Mouse (Mus musculus): Measurements from ENCODE around the gene Ddx46.

The Ddx46 gene

DNA sequence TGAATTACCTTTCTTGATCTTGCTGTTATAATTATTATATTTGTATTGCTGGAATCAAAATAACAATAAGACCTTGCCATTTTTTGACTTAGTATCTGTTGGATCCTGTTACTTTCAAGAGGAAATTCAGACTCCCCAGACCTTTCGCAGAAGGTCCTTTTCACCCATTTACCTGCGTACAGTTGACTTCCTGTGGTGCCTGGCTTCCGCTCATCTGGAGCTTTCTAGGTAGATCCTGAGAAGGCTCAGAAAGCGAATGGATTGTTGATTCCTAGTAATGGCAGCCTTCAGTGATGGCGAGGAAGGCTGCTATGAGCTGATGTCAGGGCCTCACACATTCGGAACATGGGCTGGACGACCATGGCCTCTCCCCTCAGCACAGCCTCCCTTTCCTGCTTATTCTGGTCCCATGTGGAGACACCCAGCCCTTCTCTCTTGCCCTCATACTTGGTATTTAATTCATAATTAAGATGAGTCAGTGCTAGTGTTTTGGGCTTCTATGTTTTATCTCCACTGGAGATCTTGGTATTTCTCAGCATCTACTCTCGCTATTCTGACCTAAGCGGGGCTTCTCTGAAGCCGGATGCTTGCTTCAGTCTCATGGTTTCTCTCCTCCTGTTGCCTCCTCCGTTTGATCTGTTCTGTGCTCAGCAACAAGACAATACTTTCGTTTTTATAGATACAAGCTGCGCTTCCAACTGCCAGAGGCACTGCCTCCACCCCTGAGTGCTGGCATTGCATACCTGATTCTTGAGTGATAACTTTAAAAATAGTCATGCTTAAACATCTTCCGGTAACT lies 1.6 kb downstream of the Ddx46 start:
- 83% methylated on average over 14 of the region's 14 CpGs for WGBS

DNA sequence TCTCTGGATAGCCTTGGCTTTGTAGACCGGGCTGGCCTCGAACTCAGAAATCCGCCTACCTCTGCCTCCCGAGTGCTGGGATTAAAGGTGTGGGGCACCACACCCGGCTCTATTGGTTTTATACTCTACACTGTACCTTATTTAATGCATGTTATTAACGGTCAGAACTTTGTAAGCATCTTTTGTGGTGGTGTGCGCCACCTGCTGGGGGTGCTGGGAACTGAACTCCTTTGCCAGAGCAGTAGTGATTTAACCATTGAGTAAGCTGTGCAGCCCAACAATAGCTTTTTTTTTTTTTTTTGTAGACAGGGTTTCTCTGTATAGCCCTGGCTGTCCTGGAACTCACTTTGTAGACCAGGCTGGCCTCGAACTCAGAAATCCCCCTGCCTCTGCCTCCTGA lies 5.7 kb downstream of the Ddx46 start:
- WGBS: 37% methylated on average over 8 of the region's 8 CpGs

DNA sequence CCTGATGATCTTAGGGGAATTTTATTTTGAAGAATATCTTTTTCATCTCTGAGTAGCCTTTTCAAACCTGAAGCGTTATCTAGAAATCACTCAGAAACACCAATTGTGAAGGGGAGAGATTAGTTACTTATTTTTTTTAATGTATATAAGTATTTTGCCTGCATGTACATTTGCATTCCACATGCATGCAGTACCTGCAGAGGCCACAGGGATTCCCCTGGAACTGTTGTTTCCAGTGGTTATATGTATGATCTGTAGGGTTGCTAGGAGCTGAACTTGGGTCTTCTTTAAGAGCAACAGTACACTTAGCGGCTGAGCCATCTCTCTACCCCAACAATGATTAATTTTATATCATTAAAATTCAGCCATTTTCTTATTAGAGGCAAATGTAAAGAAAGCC lies 9.7 kb downstream of the Ddx46 start:
- WGBS: 96% methylated on average over 2 of the region's 2 CpGs

DNA sequence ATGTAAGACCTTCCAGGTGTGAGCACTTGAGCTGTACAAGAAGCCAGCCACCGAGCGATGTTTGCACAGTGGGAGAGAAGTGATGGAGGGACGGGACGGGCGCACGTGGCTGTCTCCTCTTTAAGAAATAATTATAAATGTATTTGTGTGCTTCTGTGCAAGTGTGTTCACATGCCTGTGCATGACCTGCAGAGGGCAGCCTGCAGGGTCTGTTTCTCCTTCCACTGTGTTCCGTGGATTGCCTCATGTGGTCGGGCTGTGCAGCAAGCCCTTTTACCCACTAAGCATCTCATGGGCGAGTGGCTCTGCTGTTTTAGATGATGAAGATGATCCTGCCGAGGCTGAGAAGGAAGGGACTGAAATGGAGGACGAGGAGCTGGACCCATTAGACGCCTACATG lies 15.3 kb downstream of the Ddx46 start:
- 87% methylated on average over 12 of the region's 12 CpGs for WGBS

DNA sequence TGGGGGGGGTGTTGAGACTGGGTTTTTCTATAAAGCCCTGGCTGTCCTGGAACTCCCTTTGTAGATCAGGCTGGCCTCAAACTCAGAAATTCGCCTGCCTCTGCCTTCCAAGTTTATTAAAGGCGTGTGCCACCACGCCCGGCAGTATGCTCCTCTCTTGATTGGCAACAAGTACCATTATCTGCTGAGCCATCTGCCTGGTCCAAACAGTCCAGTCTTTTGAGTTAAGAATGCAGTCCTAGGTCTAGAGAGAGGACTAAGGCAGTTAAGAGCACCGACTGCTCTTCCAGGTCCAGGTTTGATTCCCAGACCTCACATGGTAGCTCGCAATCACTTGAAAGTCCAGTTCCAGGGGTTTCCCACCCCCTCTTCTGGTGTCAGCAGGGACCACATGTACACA lies 16.2 kb downstream of the Ddx46 start:
- WGBS: 93% methylated on average over 6 of the region's 6 CpGs

DNA sequence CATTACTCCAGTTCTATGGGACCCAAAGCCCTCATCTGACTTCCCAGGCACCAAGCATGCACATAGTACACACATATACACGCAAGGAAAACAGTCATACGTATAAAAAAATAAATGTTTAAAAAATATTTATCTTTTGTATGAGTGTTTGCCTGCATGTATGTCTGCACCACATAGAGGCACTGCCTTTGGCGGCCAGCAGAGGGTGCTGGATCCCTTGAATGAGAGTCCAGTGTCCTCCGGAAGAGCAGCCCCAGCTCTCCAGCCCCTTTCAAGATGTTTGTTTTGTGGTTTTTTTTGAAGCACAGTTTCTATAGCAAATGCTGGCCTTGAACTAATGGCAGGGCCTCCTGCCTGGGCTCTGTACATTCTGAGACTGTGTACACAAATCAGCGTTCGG lies 33.7 kb downstream of the Ddx46 start:
- WGBS: 82% methylated on average over 6 of the region's 6 CpGs

DNA sequence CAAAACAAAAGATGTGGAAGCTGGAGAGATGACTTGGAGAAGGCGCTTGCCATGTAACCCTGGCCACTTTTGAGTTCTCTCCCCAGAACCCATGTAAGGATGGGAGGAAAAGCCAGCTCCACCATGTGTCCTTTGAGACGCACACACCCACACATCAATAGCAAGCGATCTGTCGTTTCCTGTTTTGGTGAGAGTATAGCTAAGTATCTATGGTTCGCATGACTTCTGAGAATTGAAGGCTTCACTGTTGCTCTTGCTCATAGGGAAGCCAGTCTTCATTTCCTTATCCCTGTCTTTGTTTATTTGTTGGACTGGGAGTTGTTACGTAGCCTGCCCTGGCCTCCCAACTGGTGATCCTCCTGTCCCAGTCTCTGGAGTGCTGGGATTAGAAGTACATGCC lies 37.9 kb downstream of the Ddx46 start:
- WGBS: 81% methylated on average over 6 of the region's 6 CpGs

DNA sequence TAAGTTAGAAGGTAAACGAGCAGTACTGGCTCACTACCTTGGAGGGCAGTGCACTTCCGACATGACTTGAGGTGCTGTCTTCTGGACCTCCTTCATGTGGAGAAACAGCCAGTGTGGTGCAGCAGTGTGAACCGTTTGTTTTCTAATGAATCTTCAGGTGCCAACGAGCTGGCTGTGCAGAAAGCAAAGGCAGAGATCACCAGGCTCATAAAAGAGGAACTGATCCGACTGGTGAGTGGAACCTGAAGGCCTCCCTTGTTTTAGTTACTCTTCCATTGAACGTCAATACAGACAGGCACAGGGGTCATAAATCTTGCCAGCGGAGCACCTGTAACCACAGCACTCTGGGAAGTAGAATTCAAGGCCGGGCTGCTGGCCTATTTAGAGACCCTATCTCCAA lies 42.5 kb downstream of the Ddx46 start:
- 85% methylated on average over 8 of the region's 8 CpGs for WGBS

DNA sequence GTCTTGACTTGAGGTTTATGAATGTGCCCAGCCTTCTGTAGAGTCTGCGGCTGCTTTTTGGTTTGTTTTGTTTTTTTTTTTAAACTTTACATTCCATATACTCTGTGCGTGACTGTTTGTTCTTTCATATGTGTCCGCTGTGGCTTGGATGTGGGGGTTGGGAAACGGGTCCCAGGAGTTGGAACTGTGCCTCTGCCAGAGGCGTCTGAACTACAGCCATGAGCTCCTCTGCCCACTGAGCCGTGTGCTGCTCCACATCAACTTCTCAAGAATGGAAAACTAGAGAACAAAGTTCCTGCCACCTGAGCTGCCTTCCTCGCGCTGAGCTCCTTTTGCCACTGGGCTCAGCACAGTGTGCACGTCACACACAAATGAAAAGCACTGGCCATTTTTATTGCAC lies 47.4 kb downstream of the Ddx46 start:
- 70% methylated on average over 9 of the region's 9 CpGs for WGBS

DNA sequence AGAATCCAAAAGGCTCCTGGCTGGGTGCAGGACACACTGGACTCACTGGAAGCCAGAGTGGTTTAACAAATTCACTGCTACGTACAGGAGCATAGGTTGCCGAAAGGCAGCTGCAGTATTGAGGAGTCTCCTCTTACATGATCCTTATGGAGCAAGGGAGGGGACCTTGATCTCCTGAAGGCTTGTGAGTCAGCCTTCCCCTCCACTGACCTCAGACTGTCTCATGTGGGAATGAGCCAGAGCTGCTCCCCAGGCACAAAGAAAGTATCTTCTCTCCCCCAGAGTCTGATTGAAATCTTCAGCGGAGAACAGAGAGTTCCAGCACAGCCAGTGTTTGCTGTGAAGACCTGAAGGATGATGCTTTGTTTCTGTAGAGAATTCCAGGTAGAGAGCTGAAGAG lies 48.8 kb downstream of the Ddx46 start:
- WGBS: 90% methylated on average over 3 of the region's 3 CpGs

DNA sequence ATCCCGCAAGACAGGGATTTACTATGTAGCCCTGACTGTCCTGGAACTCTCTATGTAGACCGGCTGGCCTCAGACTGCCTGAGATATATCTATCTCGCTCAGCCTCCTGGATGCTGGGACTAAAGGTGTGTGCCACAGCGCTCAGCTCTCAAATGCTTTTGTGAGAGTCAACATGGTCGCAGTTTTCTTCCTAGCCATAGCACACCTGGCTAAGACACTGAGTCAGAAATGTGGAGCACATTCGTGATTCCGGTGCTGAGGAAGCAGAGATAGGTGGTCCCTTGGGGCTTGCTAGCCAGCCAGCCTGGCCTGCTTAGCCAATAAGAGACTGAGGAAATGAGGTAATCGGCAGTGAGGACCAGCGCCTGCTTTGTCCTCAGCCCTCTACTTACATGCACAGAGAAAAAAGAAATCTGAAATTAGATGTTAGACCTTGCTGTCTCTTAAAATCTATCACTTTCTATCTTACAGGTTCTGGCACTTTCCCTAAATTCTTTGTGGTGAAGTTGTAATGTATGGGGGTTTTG lies 51.3 kb downstream of the Ddx46 start:
- WGBS: 68% methylated on average over 9 of the region's 9 CpGs

DNA sequence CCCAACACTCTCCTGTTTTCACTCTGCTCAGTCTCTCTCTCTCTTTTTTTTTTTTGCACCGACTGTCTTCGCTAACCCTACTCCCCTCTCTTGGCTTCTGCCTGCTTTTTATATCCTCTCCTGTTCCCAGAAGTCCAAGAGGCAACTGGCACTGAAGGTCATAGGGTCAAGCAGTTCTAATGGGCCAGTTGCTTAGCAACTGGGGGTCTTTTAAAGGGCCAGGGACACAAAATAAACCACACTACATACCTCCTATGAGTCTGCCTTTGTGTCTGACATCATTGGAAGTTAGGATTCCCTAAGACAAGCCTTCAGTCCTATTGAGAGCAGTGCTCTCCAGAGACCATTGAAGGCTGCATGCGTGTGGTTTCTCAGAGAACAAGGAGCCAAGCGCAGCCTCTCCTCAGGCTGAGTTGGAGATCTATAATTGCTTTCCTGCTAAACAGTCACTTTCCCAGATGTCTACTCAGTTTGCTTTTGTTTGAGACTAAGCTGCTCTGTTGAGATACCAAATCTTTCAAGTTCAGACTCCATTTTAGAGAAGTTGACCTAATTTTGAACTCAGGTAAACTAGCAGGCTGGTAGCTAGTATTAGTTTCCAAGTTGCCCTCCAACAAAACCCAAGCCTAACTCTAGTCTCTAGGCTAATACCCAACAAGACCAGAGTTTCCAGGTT lies 53.2 kb downstream of the Ddx46 start:
- WGBS: 48% methylated on average over 4 of the region's 4 CpGs

DNA sequence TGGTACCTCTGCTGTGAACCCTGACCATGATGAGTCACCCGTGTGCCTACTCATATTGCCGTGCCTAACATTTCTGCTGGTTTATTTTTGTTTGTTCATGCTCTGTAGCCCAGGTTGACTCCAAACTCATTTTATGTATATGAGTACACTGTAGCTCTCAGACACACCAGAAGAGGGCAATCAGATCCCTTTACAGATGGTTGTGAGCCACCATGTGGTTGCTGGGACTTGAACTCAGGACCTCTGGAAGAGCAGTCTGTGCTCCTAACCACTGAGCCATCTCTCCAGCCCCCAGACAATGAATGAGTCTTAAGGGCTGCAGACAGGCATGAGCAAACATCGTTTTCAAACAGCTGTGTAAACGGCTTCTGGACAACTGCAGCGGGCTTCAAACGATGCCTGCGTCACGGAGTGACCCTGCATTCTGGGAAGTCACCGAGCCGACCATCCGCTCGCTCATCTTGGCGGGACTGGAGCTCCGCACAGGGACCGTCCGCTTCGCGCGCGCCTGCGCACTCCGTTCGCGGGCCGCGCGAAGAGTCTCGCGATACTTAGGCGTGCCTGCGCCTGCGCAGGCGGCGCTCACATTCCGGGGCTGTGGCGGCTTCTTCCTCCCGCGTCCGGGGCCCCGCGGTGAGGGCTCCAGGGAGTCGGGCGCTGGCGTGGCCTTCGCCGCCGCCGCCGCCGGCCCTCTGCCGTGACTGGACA lies 57.9 kb downstream of the Ddx46 start, which contains the start of gene B230219D22Rik:
TSS of gene B230219D22Rik (plus strand) at position 590 of the 708 bp plus-strand sequence.
- WGBS: 1% methylated on average over 51 of the region's 51 CpGs

DNA sequence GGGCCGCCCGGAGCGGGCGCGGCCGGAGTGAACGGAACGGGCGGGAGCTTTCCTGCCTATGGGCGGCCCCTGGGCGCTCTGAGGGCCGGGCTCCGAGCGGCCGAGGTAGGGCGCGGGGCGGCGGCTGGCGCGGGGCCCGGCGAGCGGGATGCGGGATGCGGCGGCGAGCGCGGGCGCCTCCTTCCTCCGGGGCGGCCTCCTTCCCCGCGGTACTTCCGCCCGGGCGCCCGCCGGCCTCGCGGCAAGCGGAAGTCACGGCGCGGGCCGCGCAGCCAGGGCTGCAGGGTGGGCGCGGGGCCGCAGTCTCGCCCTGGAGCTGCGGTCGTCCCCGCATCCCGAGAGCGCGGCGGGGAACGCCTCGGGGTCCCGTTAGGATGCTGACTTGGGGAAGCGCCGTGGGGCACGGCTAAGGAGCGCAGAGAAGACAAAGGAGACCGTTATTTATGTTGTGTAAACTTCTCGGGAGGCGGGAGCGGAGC lies 58.5 kb downstream of the Ddx46 start:
- under 1% methylated on average over 66 of the region's 70 CpGs for WGBS

DNA sequence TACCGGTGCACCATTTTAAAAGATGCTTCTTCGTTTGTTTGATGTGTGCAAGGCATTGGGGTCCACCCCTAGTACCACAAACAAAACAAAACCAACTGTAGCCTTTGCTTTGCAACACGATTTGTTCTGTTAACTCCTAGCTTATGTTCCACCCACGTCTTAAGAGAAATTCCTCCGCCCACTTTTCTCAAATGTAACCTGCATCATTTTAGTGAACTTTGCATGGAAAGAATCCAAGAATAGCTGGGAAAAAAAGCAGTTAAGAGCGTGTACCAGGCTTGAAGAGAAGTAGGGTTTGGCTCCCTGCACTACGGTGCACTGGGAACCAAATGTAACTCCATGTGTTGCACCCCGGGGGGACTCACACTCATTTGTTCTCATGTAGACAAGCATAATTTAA lies 59.3 kb downstream of the Ddx46 start:
- 4% methylated on average over 8 of the region's 8 CpGs for WGBS

DNA sequence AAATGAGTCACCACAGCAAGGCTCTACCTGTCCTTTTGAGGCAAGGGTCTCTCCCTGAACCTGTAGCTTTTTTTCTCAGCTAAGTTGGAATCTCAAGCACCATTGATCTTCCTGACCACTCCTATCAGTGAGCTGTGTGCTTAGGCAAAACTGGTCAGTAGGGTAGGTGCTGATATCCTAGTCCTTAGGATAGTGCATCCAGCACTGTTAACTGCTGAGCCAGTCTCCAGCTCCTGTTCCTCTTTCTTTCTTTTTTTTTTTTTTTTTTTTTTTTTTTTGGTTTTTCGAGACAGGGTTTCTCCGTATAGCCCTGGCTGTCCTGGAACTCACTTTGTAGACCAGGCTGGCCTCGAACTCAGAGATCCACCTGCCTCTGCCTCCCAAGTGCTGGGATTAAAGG lies 61.2 kb downstream of the Ddx46 start:
- 87% methylated on average over 1 of the region's 3 CpGs for WGBS

DNA sequence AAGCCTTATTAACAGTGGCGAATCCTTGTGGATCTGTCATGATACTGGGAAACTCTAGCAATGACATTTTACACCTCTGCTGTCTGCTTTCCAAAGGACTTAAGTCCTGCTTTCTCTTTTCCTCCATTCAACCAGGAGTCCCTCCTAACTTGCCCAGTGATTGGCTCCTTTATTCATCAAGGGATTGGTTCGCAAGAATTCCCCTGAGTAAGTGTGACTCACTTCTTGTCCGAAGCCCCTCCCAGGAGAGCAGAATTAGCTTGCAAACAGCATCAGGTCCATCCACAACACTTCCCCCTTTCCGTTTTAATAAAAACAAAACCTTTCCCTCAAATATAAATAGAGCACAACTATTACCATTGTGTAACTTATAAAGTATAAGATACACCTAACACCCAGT lies 69.5 kb downstream of the Ddx46 start:
- 77% methylated on average over 4 of the region's 4 CpGs for WGBS

DNA sequence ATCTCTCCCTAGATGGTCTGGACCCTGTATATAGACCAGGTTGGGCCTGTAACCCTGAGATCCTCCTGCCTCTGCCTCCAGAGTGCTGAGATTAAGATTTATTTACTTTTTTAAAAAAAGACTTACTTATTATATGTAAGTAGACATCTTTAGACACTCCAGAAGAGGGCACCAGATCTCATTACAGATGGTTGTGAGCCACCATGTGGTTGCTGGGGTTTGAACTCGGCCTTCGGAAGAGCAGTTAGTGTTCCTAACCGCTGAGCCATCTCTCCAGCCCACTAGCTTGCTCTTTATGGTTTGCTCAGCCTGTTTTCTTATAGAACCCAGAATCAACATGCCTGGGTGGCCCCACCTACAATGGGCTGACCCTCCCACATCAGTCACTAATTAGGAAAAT lies 78.0 kb downstream of the Ddx46 start:
- WGBS: 86% methylated on average over 3 of the region's 3 CpGs

DNA sequence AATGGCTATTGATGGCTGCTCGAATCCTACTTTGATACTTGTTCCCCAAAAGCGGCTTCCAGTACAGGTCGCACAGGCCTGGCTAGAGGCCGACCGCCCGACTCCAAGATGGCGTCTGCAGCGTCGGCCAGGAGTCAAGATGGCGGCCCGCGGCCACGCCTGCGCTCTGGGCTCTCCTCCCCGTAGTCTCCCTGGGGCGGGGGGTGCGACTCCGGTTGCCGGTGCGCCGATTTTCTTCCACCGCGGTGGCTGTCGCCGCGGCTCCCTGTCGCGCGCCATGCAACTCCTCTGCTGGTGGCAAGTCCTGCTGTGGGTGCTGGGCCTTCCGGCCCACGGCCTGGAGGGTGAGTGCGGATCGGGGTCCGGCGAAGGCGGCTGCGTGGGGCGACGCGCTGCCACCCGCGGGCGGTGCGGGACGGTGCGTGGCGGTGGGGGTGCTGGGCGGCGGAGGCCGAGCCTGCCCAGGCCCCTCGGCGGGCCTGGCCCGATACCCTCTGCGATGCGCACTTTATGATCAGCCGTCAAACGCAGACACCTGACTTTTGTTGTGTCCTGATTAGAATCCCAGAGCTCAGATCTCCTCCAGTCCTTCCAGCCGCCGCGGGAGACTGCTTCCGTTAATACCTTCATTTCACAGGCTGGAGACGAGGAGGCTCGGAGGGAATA lies 79.8 kb downstream of the Ddx46 start, which contains the start of gene Txndc15:
TSS of gene Txndc15 (plus strand) at position 150 of the 666 bp plus-strand sequence.
- under 1% methylated on average over 63 of the region's 63 CpGs for WGBS

DNA sequence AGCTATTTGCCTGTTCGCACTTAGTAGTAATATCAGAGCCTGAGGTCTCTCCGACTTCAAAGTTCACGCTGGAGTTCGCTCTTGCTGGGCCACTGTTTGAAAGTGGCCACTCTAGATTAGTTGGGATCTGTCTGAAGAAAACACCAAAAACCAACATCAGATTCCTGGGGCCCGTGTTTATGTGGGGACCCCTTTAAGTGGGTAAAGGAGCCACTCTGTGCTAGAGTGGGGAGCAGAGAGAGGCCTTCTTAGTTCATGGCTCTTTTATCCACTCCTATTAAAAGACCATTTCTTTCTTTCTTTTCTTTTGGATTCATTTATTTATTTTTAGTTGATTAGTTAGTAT lies 80.3 kb downstream of the Ddx46 start:
- under 1% methylated on average over 5 of the region's 5 CpGs for WGBS

DNA sequence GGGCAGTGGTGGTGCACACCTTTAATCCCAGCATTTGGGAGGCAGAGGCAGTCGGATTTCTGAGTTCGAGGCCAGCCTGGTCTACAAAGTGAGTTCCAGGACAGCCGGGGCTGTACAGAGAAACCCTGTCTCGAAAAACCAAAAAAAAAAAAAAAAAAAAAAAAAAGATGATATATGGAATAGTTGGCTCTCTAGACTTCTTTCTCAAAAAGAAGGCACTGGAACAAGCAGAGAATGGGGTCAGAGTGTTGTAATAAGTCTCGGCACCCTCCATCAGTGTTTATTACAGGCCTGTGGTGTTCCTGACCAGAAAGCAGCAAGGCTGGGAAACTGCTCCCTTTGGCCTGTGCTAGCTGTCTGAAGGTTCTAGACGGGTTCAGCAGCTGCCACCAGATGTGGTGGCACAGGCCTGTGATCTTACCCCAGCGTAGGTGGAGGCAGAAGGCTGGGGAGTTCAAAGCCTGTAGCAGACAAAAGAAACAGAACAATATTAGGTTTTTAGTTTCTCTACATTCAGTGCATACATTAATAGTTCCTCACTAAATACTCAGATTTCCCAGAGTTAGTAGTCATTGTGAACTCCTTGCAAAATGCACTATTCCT lies 81.2 kb downstream of the Ddx46 start:
- 83% methylated on average over 7 of the region's 7 CpGs for WGBS

Data from cerebral cortex, adult 2 months (tissue).